Mouse (Mus musculus) cortical plate, adult 2 months (tissue): ENCODE results near the gene Agap3.

ENCODE experiments used
- CTCF ChIP-seq: fragments of 200-500 bp; IDR thresholded peaks from 2 replicates; pipeline ENCODE4 v1.5.1; 2011; ENCODE audit warnings: mild to moderate bottlenecking, control low read depth, low read length; ENCODE audit not compliant: insufficient read depth; ENCODE audit errors: extremely low read depth
- POLR2A ChIP-seq: fragments of 200-500 bp; IDR thresholded peaks from 2 replicates; pipeline ENCODE4 v1.6.1; 2011; ENCODE audit warnings: mild to moderate bottlenecking, low read length, control low read depth; ENCODE audit not compliant: insufficient read depth; ENCODE audit errors: extremely low read depth

GRCm38 (mm10) chr5:24425421-24426036 lies 26.4 kb upstream of the Agap3 start:
- TF ChIP-seq CTCF (no peak), POLR2A (no peak)
